ENCODE assay signal across 8 mouse cellular contexts in genomic region chr4:44712786-44713553, GRCm38 (mm10). TPM values are rescaled to one million over a fixed set of nuclear protein-coding genes. Genes with fewer than 3 reads are reported as not detected.
DNase-seq lines count a peak whose midpoint lies in the region; ATAC-seq lines count a peak whose summit lies in the region.

No protein-coding gene starts in this region.

- intact Hi-C loops in left cerebral cortex, postnatal 10 days (cut with DNase I): no loop called here

- no peak overlapping the region for H3K9ac ChIP-seq in limb, embryonic 11.5 days (ENCODE audit: low read length)

- H3K4me3 ChIP-seq in limb, embryonic 11.5 days (ENCODE audit: low read depth, low read length): no peak overlapping the region

- H3K27me3 ChIP-seq in limb, embryonic 11.5 days (ENCODE audit: control insufficient read depth, insufficient read depth, low read length): peaks cover 88% of the 10 kb centered on the region

- H3K4me2 ChIP-seq in limb, embryonic 11.5 days (ENCODE audit: low read depth, severe bottlenecking): no peak overlapping the region

- DNase-seq in cerebellum, postnatal 25 days: peak; percentile 15 to 50
- DNase-seq in cerebellum, adult 9-11 months: no peak
- DNase-seq in spleen, adult 18-20 months: peak; percentile 61 to 65
- no peak for DNase-seq in spleen, adult 12 weeks (ENCODE audit: low spot score)
- peak; percentile 66 for DNase-seq in limb, embryonic 11.5 days (ENCODE audit: low spot score)
- DNase-seq in spleen, postnatal 10 days (ENCODE audit: low spot score in 2 of 2): peak; percentile 37 to 59
- no peak for DNase-seq in left cerebral cortex, postnatal 10 days (ENCODE audit: extremely low spot score in 1 of 2, low spot score in 2 of 2)
- no peak for DNase-seq in thymus, postnatal 14 days

- ATAC-seq in limb, embryonic 11.5 days (ENCODE audit: insufficient number of reproducible peaks, low FRiP score, low TSS enrichment, low read depth): no peak

- peaks cover 17% of the 10 kb centered on the region for H3K4me1 ChIP-seq in limb, embryonic 11.5 days (ENCODE audit: control insufficient read depth, insufficient read depth, low read length)

- WGBS in limb, embryonic 11.5 days: under 1% methylated on average over 50 of the region's 50 CpGs

- no peak overlapping the region for H3K27ac ChIP-seq in limb, embryonic 11.5 days (replicated peaks; ENCODE audit: low read depth, low read length)

- H3K9me3 ChIP-seq in limb, embryonic 11.5 days (ENCODE audit: control insufficient read depth, low read length): no peaks in the 10 kb centered on the region

- no peaks in the 10 kb centered on the region for H3K36me3 ChIP-seq in limb, embryonic 11.5 days (ENCODE audit: control insufficient read depth, insufficient read depth, low read length)

RNA-seq across cellular contexts. Expression of gene Pax5, which starts 2.7 kb away (rescaled TPM):
- polyA plus RNA-seq in limb, embryonic 11.5 days (2014; fragmentation: Nextera tagmentation; extraction: Ambion mirVana): not detected in 2 replicates
- total RNA-seq in left cerebral cortex, postnatal 10 days (2021): under 1 TPM; 0.17 to 0.18 TPM

RNA-seq across cellular contexts. Expression of gene Zcchc7, which starts 42.7 kb away (rescaled TPM):
- polyA plus RNA-seq in limb, embryonic 11.5 days (2014; fragmentation: Nextera tagmentation; extraction: Ambion mirVana): 22.3 and 22.9 TPM in 2 replicates
- 10 to 100 TPM; 53.8 to 62.6 TPM for total RNA-seq in left cerebral cortex, postnatal 10 days (2021)

Comparison
In these comparisons a context has a peak if more than half of its experiments do, and no peak if none do; other contexts are left out.
1. DNase-seq: peak in cerebellum, postnatal 25 days (2 of 2), spleen, adult 18-20 months (2 of 2), limb, embryonic 11.5 days (single experiment) and spleen, postnatal 10 days (2 of 2); none in cerebellum, adult 9-11 months (single experiment), spleen, adult 12 weeks (single experiment), left cerebral cortex, postnatal 10 days (0 of 2) and thymus, postnatal 14 days (single experiment).